Mouse (Mus musculus) olfactory bulb, adult 2 months (tissue): Measurements from ENCODE around the gene Rabl3. TPM values are rescaled to one million over a fixed set of nuclear protein-coding genes. Genes with fewer than 3 reads are reported as not detected.

Experiments
- H3K27ac ChIP-seq: fragments of 200-500 bp; 2 replicates; pipeline ENCODE4 v1.5.1; 2012; ENCODE audit warnings: low read depth, low read length; ENCODE audit not compliant: insufficient read depth
- H3K4me1 ChIP-seq: fragments of 200-500 bp; 2 replicates; pipeline ENCODE4 v1.6.1; 2012; ENCODE audit warnings: low read length; ENCODE audit not compliant: control insufficient read depth, insufficient read depth
- H3K4me3 ChIP-seq: fragments of 200-500 bp; 2 replicates; pipeline ENCODE4 v1.5.1; 2012; ENCODE audit warnings: mild to moderate bottlenecking, low read depth, low read length, moderate library complexity; ENCODE audit not compliant: insufficient read depth
- CTCF ChIP-seq: fragments of 200-500 bp; IDR thresholded peaks from 2 replicates; pipeline ENCODE4 v1.5.1; 2012; ENCODE audit warnings: low read depth, mild to moderate bottlenecking, low read length, moderate library complexity; ENCODE audit not compliant: insufficient read depth
- POLR2A ChIP-seq: fragments of 200-500 bp; IDR thresholded peaks from 2 replicates; pipeline ENCODE4 v1.6.1; 2012; ENCODE audit warnings: mild to moderate bottlenecking, low read depth, low read length, moderate library complexity; ENCODE audit not compliant: insufficient read depth
- WGBS: fragments of 180-500 bp; shearing (Covaris S2); methylation state at CpG from one replicate; pipeline ENCODE4 v1.1.7; 2018; 5-methylcytosine and 5-hydroxymethylcytosine counted together
- polyA plus RNA-seq: library from polyadenylated mRNA; stranded (reverse); fragments of >200 nt; gene quantifications from 2 replicates; pipeline ENCODE4 v1.2.4, GENCODE M21; 2012; ENCODE audit warnings: low replicate concordance; ENCODE audit not compliant: missing spikeins, insufficient read depth, insufficient read length

Rabl3 gene
- polyA plus RNA-seq, 1 experiment: not detected

- H3K27ac ChIP-seq: no peak overlapping the region
- H3K4me1 ChIP-seq: no peaks in the 10 kb centered on the region
- no peak overlapping the region for H3K4me3 ChIP-seq
- 94% methylated on average over 4 of the region's 4 CpGs for WGBS
- TF ChIP-seq CTCF: no peak
- TF ChIP-seq POLR2A: no peak
Observed at GRCm38 (mm10) chr16:37517596-37518211, 22.0 kb upstream of the Rabl3 start.

- Histone ChIP-seq H3K4me3 (no peak overlapping the region), H3K27ac (no peak overlapping the region), H3K4me1 (no peaks in the 10 kb centered on the region)
- TF ChIP-seq CTCF: no peak
- TF ChIP-seq POLR2A: no peak
- whole genome bisulfite sequencing: 67% methylated on average over 2 of the region's 2 CpGs
Observed at GRCm38 (mm10) chr16:37518662-37519061, 21.0 kb upstream of the Rabl3 start.

GRCm38 (mm10) chr16:37519721-37520120 lies 20.0 kb upstream of the Rabl3 start:
- TF ChIP-seq POLR2A: no peak
- no peak for TF ChIP-seq CTCF
- WGBS: 100% methylated on average over 1 of the region's 1 CpGs
- Histone ChIP-seq H3K4me3 (no peak overlapping the region), H3K27ac (no peak overlapping the region), H3K4me1 (no peaks in the 10 kb centered on the region)

- no peaks in the 10 kb centered on the region for H3K4me1 ChIP-seq
- no peak overlapping the region for H3K27ac ChIP-seq
- WGBS: 99% methylated on average over 2 of the region's 2 CpGs
- no peak for TF ChIP-seq CTCF
- no peak for TF ChIP-seq POLR2A
- no peak overlapping the region for H3K4me3 ChIP-seq
Observed at GRCm38 (mm10) chr16:37520190-37521040, 19.3 kb upstream of the Rabl3 start.

- Histone ChIP-seq H3K4me1 (no peaks in the 10 kb centered on the region), H3K4me3 (no peak overlapping the region), H3K27ac (no peak overlapping the region)
- TF ChIP-seq POLR2A (no peak), CTCF (no peak)
- 88% methylated on average over 7 of the region's 7 CpGs for WGBS
Observed at GRCm38 (mm10) chr16:37522100-37522697, 17.5 kb upstream of the Rabl3 start.

GRCm38 (mm10) chr16:37525121-37525520 lies 14.6 kb upstream of the Rabl3 start:
- Histone ChIP-seq H3K27ac (no peak overlapping the region), H3K4me3 (no peak overlapping the region), H3K4me1 (no peaks in the 10 kb centered on the region)
- TF ChIP-seq CTCF (no peak), POLR2A (no peak)
- 95% methylated on average over 2 of the region's 2 CpGs for WGBS

GRCm38 (mm10) chr16:37526688-37527223 lies 12.9 kb upstream of the Rabl3 start:
- Histone ChIP-seq H3K4me3 (no peak overlapping the region), H3K4me1 (no peaks in the 10 kb centered on the region), H3K27ac (no peak overlapping the region)
- TF ChIP-seq POLR2A (no peak), CTCF (no peak)
- WGBS: 89% methylated on average over 3 of the region's 3 CpGs

GRCm38 (mm10) chr16:37530170-37530569 lies 9.5 kb upstream of the Rabl3 start:
- TF ChIP-seq POLR2A (no peak), CTCF (no peak)
- Histone ChIP-seq H3K27ac (no peak overlapping the region), H3K4me3 (no peak overlapping the region), H3K4me1 (peaks cover 2% of the 10 kb centered on the region; the same call in 1 of the 2 replicates)
- 92% methylated on average over 6 of the region's 6 CpGs for WGBS

- WGBS: 50% methylated on average over 1 of the region's 1 CpGs
- H3K4me3 ChIP-seq: no peak overlapping the region
- TF ChIP-seq CTCF: no peak
- no peak for TF ChIP-seq POLR2A
- no peak overlapping the region for H3K27ac ChIP-seq
- H3K4me1 ChIP-seq: peaks cover 2% of the 10 kb centered on the region; the same call in 1 of the 2 replicates
Observed at GRCm38 (mm10) chr16:37532046-37532445, 7.6 kb upstream of the Rabl3 start.
